Mouse (Mus musculus) embryonic facial prominence, embryonic 15.5 days (tissue): ENCODE measurements around the gene Dlat. TPM values are rescaled to one million over a fixed set of nuclear protein-coding genes. Genes with fewer than 3 reads are reported as not detected.
"Not testable (repeated sequence)": the region's sequence is repeated elsewhere in the genome, so short reads cannot be mapped to it uniquely, and the experiment has no call there.

Source experiments
- ATAC-seq: fragments of 200-750 bp; cut with Nextera tagmentation; 2 replicates; pipeline ENCODE4 v1.8.0; 2017; ENCODE audit warnings: low read depth, moderate TSS enrichment; ENCODE audit not compliant: insufficient number of reproducible peaks, low FRiP score, low TSS enrichment
- H3K27ac ChIP-seq: fragments of 300-500 bp; sonication (generic); replicated peaks from 2 replicates; pipeline ENCODE4 v1.5.1; 2015; ENCODE audit warnings: mild to moderate bottlenecking, inconsistent platforms
- H3K27me3 ChIP-seq: fragments of 300-500 bp; sonication (generic); 2 replicates; pipeline ENCODE4 v1.6.1; 2015; ENCODE audit warnings: inconsistent platforms
- H3K36me3 ChIP-seq: fragments of 300-500 bp; sonication (generic); 2 replicates; pipeline ENCODE4 v1.6.1; 2015; ENCODE audit warnings: mild to moderate bottlenecking, inconsistent platforms
- H3K4me1 ChIP-seq: fragments of 300-500 bp; sonication (generic); 2 replicates; pipeline ENCODE4 v1.6.1; 2015; ENCODE audit warnings: inconsistent platforms
- H3K4me2 ChIP-seq: fragments of 300-500 bp; sonication (generic); replicated peaks from 2 replicates; pipeline ENCODE4 v1.6.1; 2015; ENCODE audit warnings: mild to moderate bottlenecking, inconsistent platforms
- H3K4me3 ChIP-seq: fragments of 300-500 bp; sonication (generic); replicated peaks from 2 replicates; pipeline ENCODE4 v1.5.1; 2015; ENCODE audit warnings: mild to moderate bottlenecking, inconsistent platforms
- H3K9ac ChIP-seq: fragments of 300-500 bp; sonication (generic); 2 replicates; pipeline ENCODE4 v1.6.1; 2015; ENCODE audit warnings: inconsistent platforms
- H3K9me3 ChIP-seq: fragments of 300-500 bp; sonication (generic); replicated peaks from 2 replicates; pipeline ENCODE4 v1.6.1; 2016; ENCODE audit warnings: inconsistent platforms
- WGBS: fragments of 180-500 bp; shearing (Covaris S2); methylation state at CpG from one replicate; pipeline ENCODE4 v1.1.7; 2015; 5-methylcytosine and 5-hydroxymethylcytosine counted together
- polyA plus RNA-seq: library from polyadenylated mRNA; unstranded; fragments of >200 nt; fragmentation: Nextera tagmentation; extraction: Ambion mirVana; gene quantifications from 2 replicates; pipeline ENCODE4 v1.2.1, GENCODE M21; 2015

Gene Dlat
- polyA plus RNA-seq, 1 experiment from 2014 or later = 50.1 TPM

DNA sequence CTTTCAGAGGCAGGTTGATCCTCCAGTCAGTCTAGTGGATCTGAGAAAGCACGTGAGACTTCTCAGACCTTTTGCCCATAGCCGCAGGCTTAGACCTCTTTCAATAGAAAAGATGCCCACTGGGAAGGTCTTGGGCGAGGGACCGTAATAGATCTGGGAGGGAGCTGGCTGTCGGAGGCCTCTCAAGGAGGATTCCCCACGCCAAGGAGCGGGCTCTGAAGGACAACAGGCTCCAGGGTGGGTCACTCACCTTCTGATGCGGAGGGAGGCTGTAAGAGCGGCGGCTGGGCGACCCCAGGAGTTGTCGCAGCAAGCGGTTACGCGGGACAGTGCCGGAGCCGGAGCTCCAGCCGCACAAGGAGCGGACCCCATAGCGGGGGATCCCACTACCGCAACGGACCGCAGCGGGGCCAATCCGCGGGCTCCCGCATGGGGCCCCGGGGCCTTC lies 615 bp downstream of the Dlat start:
- no peak; the same call in 1 of the 2 replicates for ATAC-seq
- peak overlapping the region; percentile 74 for H3K4me2 ChIP-seq
- H3K9ac ChIP-seq = peak overlapping the region; percentile 72
- no peaks in the 10 kb centered on the region for H3K27me3 ChIP-seq
- H3K27ac ChIP-seq = peak overlapping the region; percentile 83
- H3K36me3 ChIP-seq = peaks cover 27% of the 10 kb centered on the region
- H3K9me3 ChIP-seq = no peaks in the 10 kb centered on the region
- under 1% methylated on average over 28 of the region's 28 CpGs for WGBS
- H3K4me1 ChIP-seq = peaks cover 16% of the 10 kb centered on the region
- H3K4me3 ChIP-seq = peak overlapping the region; percentile 76

DNA sequence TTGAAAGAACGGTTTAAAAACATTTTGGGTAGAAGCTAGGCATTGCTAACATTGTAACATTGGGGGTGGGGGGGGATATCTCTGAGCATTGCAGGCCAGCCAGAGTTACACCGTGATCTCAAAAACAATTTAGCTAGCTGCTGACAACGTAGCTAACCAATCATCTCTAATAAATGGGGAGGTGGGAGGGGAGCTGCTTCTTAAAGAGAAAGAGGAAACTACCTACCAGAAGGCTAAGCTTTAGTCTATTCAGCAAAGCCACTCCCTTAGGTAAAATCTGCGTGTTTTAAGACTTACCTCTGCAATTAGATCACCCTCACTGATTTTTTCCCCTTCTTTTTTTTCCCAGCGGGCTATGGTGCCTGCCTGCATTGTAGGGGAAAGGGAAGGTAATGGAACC lies 1.2 kb downstream of the Dlat start:
- no peak overlapping the region for H3K27ac ChIP-seq
- WGBS = 17% methylated on average over 5 of the region's 5 CpGs
- no peak for ATAC-seq

DNA sequence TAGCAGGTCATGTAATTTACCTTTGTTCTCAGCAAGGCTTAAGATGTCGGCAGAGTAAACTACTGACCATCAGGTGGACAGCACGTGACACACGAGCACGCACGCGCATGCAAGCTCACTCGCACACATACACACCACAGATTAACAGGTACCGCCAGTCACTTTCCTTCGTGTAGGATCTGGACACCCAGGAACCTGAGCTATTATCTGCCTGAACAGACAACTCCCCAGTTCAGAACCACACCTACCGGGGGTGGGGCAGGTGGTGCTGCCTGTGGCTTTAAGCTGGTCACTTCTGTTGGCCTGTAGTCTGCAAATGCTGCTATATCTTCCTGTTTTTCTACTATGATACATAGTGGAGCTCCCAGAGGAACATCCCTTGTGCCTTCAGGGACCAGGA lies 9.1 kb downstream of the Dlat start:
- Histone ChIP-seq H3K36me3 (peaks cover 88% of the 10 kb centered on the region), H3K4me2 (no peak overlapping the region), H3K27me3 (no peaks in the 10 kb centered on the region), H3K9ac (no peak overlapping the region), H3K4me3 (no peak overlapping the region), H3K4me1 (no peaks in the 10 kb centered on the region), H3K9me3 (no peaks in the 10 kb centered on the region), H3K27ac (no peak overlapping the region)
- no peak for ATAC-seq
- 96% methylated on average over 10 of the region's 10 CpGs for WGBS

More for the DNA sequence above, 1.2 kb downstream of the Dlat start:
- peaks cover 16% of the 10 kb centered on the region for H3K4me1 ChIP-seq
- H3K27me3 ChIP-seq = no peaks in the 10 kb centered on the region
- H3K4me3 ChIP-seq = peak overlapping the region; percentile 76
- H3K4me2 ChIP-seq = peak overlapping the region; percentile 74
- H3K36me3 ChIP-seq = peaks cover 30% of the 10 kb centered on the region
- no peak overlapping the region for H3K9ac ChIP-seq
- no peaks in the 10 kb centered on the region for H3K9me3 ChIP-seq

DNA sequence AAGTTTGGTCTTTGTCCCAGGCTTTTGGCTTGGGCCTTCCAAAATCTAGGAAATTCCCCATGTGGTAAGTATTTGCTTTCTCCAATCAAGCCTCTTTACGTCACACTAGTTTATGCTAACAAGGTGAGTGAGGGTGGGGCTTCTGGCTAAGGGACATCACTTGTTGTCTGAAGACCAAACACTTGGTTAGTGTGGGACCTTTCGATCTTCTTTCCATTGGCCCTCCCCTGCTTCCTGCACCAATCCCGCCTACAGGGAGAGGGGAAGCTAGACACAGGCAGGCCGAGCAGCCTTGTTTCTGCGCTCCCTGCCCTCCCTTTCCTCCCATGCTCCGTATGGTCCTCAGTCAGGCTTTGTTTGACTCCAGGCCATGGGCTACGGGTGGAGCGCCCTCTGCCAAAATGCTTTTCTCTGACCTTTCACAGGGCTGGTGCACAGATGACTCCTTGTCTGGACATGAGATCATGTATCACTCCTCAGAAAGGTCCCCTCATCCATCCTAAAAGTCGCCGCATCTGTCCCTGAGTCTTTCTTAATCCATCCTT lies 12.7 kb downstream of the Dlat start:
- no peak for ATAC-seq
- Histone ChIP-seq H3K4me2 (no peak overlapping the region), H3K9me3 (no peaks in the 10 kb centered on the region), H3K27me3 (no peaks in the 10 kb centered on the region), H3K9ac (no peak overlapping the region), H3K4me1 (no peaks in the 10 kb centered on the region), H3K36me3 (peaks cover 90% of the 10 kb centered on the region), H3K27ac (no peak overlapping the region), H3K4me3 (no peak overlapping the region)
- WGBS = 70% methylated on average over 10 of the region's 10 CpGs

DNA sequence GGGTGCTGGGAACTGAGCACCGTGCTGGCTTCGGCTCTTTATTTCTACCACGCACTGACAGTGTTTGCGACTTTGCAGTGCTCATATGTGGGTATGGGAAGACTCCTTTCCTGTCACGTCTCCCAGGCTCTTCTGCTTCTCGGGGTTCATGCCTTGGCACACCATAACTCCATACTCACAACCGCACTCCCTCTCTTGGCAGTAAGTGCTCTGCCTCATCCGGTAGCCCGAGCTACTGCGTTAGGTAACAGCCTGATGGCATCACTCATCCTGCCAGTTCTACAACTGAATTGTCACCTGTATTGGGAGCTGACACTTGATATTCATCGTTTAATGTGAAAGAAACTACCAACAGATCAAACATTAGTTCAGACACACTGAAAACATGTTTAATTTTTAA lies 25.3 kb downstream of the Dlat start:
- peaks cover 54% of the 10 kb centered on the region for H3K36me3 ChIP-seq
- ATAC-seq = no peak
- no peak overlapping the region for H3K4me3 ChIP-seq
- no peak overlapping the region for H3K9ac ChIP-seq
- 93% methylated on average over 11 of the region's 11 CpGs for WGBS
- H3K27me3 ChIP-seq = no peaks in the 10 kb centered on the region
- H3K4me2 ChIP-seq = no peak overlapping the region
- H3K27ac ChIP-seq = no peak overlapping the region
- H3K9me3 ChIP-seq = no peaks in the 10 kb centered on the region
- H3K4me1 ChIP-seq = no peaks in the 10 kb centered on the region

DNA sequence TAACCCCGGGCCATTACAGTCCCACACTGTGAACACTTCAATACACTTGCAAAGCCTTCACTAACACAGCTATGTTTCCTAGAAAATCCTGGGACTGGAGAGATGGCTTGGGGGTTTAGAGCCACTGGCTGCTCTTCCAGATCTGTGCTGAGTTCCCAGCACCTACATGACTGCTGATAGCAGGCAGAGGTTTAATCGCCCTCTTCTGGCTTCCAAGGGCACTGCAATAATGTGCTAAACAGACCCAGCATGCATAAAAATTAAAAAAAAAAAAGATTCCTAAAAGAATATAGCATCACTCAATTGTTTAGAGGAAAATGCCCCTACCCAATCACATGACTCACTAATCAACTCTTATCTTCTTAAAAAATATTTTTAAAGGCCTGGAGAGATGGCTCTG lies 26.5 kb downstream of the Dlat start:
- peaks cover 43% of the 10 kb centered on the region for H3K36me3 ChIP-seq
- ATAC-seq = no peak
- no peak overlapping the region for H3K9ac ChIP-seq
- H3K9me3 ChIP-seq = no peaks in the 10 kb centered on the region
- no peak overlapping the region for H3K4me3 ChIP-seq
- no peaks in the 10 kb centered on the region for H3K27me3 ChIP-seq
- 55% methylated on average over 2 of the region's 2 CpGs for WGBS
- no peaks in the 10 kb centered on the region for H3K4me1 ChIP-seq
- H3K4me2 ChIP-seq = no peak overlapping the region
- no peak overlapping the region for H3K27ac ChIP-seq

DNA sequence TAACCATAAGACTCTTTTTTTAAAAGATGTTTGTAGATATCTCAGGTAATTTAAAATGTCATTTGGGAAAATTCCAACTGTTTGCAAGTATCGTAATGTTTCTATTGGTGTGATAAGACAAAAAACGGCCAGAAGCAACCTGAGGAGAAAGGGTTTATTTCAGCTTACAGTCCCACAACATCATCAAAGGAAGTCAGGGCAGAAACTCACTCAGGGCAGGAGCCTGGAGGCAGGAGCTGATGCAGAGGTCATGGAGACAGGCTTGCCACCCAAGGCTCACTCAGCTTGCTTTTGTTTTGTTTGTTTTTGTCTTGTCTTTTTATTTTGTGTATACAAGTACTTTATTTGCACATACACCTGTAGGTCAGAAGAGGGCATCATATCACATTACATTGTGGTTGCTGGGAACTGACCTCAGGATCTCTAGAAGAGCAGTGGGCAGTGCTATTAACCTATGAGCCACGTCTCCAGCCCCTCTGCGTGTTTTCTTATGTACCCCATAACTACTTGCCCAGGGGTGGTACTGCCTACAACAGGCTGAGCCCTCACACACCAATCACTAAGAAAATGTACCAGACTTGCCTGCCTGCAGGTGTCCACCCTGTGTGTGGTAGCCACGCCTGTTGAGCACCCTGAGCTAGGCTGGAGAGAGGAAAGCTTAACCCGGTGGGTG lies 27.4 kb downstream of the Dlat start:
- no peak for ATAC-seq
- Histone ChIP-seq H3K9me3 (no peaks in the 10 kb centered on the region), H3K4me1 (no peaks in the 10 kb centered on the region), H3K27me3 (no peaks in the 10 kb centered on the region), H3K36me3 (peaks cover 37% of the 10 kb centered on the region), H3K4me3 (no peak overlapping the region), H3K9ac (no peak overlapping the region), H3K27ac (no peak overlapping the region), H3K4me2 (no peak overlapping the region)
- WGBS = 84% methylated on average over 6 of the region's 6 CpGs

DNA sequence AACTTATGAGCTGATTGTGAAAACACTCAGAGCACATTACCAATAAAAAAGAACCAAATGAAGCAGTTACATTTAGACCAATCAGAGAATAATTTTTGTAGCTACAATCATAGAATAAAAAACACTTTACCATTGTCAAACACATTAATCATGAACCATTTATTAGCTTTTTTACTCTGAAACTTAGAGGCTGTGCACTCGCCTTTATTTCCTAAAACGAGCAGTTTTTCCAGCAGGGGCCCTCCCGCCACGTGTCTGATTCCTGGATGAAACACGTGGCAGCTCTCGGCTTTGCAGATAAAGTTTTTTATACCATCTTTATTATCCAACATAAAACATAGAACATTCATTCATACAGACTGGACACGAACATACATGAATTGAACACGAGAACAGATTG lies 28.7 kb downstream of the Dlat start:
- not testable (repeated sequence) for H3K4me3 ChIP-seq, H3K27ac ChIP-seq, H3K9ac ChIP-seq, H3K4me1 ChIP-seq, H3K4me2 ChIP-seq, H3K27me3 ChIP-seq, ATAC-seq, H3K9me3 ChIP-seq
- 87% methylated on average over 6 of the region's 8 CpGs for WGBS
- peaks cover 28% of the 10 kb centered on the region for H3K36me3 ChIP-seq

DNA sequence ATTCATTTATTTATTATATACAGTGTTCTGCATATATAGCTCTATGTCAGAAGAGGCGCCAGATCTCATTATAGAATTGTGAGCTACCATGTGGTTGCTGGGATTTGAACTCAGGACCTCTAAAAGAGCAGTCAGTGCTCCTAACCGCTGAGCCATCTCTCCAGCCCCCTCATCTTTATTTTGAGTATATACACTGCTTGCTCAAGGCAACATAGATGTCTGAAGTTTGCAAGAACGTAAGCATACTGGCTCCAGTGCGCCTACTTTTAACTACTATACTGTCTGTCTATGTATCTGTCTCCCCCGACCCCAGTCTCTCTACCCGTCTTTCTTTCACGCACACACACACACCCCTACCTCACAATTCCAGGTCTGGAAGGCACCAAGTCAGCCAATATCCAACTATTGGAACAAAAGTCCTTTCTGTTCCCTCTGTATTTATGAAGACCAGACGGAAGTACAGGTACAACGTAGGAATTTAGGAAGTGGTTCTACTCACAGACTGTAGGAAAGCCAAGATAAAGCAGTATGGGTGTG lies 41.7 kb downstream of the Dlat start:
- WGBS = 59% methylated on average over 9 of the region's 9 CpGs
- H3K4me2 ChIP-seq = peak overlapping the region; percentile 59
- no peak overlapping the region for H3K27ac ChIP-seq
- peaks cover 11% of the 10 kb centered on the region for H3K4me1 ChIP-seq
- no peaks in the 10 kb centered on the region for H3K9me3 ChIP-seq
- no peak for ATAC-seq
- peaks cover 18% of the 10 kb centered on the region for H3K36me3 ChIP-seq
- H3K4me3 ChIP-seq = peak overlapping the region; percentile 79
- H3K27me3 ChIP-seq = no peaks in the 10 kb centered on the region
- no peak overlapping the region for H3K9ac ChIP-seq

DNA sequence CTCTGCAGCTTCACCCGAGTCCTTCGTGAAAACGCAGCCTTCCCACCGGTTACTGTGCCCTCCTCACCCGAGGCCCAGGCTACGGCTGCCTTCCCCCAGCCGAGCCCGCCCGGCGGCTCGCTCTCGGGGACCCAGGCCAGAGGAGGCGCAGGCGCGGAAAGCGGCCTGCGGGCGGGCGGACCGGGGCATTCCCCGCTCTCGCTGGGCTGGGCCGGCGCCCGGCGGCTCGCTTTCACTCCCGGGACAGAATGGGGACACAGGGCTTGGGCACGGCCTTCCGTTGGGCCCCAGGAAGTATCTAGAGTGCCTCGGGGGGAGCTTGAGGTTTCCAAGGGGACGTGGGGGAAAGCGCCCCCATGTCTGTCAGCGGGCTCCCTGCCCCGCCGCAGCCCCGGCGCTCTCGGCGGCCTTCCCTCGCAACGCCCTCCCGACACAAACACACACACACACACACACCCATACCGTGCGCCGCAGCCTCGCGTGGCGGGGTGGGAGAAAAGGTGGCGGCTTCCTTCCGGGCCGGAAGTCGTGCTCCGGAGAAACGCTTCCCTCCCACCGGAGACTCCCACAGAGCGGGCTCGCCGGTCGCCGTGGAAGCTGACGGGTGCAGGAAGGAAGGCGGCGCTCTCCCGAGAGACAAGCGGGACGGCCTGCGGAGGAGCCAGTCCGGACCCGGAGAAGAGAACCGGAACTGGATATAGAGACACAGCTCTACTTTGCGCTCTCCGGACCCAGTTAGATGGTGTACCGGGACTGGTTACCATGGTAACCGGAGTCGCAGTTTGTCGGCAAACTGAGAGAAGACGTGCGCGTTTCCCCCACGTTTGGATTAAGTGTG lies 42.6 kb downstream of the Dlat start, which contains the start of the genes Pih1d2 and Nkapd1:
Gene Pih1d2 (plus strand): TSS at position 556 of the 838 bp plus-strand sequence.
Gene Nkapd1 (minus strand): TSS at position 699 of the 838 bp plus-strand sequence.
- Histone ChIP-seq H3K4me2 (peak within 1 kb of the TSS; percentile 59), H3K4me3 (peak within 1 kb of the TSS; percentile 79), H3K9ac (peak within 1 kb of the TSS; percentile 96), H3K4me1 (peaks cover 11% of the 10 kb centered on the region), H3K36me3 (peaks cover 27% of the 10 kb centered on the region), H3K27me3 (no peaks in the 10 kb centered on the region), H3K27ac (peak within 1 kb of the TSS; percentile 97), H3K9me3 (no peaks in the 10 kb centered on the region)
- WGBS = under 1% methylated on average over 80 of the region's 81 CpGs
- ATAC-seq = peak; percentile 93

DNA sequence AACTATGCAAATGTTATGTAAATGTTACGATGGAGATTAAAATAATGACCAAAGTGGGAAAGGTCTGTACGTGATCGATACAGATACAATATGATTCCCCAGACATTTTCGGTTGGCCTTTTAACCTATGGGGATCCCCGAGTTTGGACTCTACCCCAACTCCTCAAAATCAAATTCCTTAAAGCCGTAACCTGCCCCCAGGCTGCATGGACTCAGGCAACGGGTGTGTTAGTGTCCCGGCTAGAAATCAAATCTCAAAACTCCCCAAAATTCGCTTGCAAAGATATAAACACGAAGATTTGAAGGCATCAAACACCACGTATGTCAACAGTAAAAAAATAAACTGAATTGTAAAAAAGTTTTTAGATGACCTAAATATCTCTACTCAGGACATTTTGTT lies 43.4 kb downstream of the Dlat start:
- no peaks in the 10 kb centered on the region for H3K9me3 ChIP-seq
- peaks cover 34% of the 10 kb centered on the region for H3K36me3 ChIP-seq
- peaks cover 11% of the 10 kb centered on the region for H3K4me1 ChIP-seq
- H3K4me2 ChIP-seq = peak overlapping the region; percentile 59
- H3K27ac ChIP-seq = peak overlapping the region; percentile 97; the same call in 1 of the 2 replicates
- peak overlapping the region; percentile 96 for H3K9ac ChIP-seq
- H3K27me3 ChIP-seq = no peaks in the 10 kb centered on the region
- 31% methylated on average over 11 of the region's 11 CpGs for WGBS
- peak overlapping the region; percentile 79 for H3K4me3 ChIP-seq
- no peak for ATAC-seq
